Mouse (Mus musculus) left cerebral cortex, adult 11 months (tissue): Measurements from ENCODE around the gene Vars.
"Not testable (repeated sequence)": the region's sequence is repeated elsewhere in the genome, so short reads cannot be mapped to it uniquely, and the experiment has no call there.

Experiments used
- DNase-seq: peaks from one replicate; pipeline ENCODE4 v3.0.0; 2022; ENCODE audit warnings: low spot score

The Vars gene

DNA sequence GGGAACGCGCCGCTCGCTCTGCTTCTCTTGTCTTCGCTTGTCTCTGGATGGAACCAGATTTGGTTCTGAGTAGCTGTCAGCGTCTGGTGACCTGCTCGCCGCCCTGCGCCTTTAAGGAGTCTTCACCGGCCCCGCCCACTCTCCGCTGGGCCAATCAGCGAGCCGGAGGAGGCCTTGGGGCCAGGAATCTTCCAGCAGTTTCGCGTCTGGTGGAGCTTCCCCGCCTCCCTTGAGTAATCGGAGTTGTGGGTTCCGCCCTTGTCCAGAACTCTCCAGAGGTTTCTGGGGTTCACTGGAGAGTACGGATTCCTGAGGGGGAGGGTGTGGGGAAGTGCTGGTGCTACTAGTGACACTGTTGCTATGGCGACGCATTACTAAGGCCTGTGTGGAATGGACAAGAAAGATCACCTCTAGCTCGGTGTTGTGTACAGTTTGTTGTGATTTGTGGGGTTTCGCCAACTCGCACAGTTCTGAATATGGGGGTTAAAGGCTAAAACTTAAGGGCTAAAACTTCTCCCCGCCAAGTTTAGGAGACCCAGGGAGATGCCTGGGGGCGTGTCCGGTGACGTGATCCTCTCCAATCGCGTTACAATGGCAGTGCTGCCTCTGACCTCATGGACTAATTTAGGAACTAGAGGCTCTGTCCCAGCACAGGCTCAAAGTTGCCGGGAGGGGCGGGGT lies 28.6 kb upstream of the Vars start, which contains the start of the genes Hspa1a and Hspa1l:
Gene Hspa1a, minus strand, starts transcription at position 88 of the 681 bp plus-strand sequence.
Gene Hspa1l, plus strand, starts transcription at position 635 of the 681 bp plus-strand sequence.
- peak; percentile 74 for DNase-seq

DNA sequence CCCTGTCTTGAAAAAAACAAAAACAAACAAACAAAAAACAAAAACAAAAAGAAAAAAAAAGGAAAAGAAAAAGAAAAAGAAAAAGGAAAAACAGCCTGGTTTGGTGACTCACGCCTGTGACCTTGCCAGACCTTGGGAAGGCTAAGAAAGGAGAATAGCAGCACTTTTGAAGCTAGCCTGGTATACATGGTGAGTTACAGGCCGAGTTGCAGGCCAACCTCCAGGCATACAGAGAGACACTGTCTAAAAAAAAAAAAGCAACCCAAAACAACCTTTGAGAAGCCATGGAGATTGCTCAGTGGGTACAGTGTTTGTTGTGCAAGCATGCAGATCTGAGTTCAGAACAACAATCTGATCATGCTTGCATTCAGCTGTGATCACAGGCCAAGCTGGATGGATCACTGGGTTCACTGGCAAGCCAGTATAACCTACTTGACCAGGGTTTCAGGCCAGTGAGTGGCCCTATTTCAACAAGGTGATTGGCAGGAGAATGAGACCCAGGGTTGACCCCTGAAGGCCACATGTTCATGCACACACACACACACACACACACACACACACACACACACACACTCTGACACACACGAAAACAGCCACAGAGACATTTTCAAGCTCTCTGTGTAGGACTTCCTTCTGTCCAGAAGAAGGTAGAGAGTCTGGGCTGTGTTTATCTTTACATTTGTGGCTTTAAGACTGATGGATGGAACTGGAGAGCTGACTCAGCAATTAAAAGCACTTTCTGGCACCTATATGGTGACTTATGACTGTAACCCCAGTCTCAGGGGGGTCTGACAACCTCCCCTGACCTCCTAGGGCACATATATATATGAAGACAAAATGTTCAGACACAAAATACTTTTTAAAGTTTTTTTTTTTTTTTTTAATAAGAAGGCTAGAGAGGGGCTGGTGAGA lies 24.9 kb upstream of the Vars start:
- no peak for DNase-seq

DNA sequence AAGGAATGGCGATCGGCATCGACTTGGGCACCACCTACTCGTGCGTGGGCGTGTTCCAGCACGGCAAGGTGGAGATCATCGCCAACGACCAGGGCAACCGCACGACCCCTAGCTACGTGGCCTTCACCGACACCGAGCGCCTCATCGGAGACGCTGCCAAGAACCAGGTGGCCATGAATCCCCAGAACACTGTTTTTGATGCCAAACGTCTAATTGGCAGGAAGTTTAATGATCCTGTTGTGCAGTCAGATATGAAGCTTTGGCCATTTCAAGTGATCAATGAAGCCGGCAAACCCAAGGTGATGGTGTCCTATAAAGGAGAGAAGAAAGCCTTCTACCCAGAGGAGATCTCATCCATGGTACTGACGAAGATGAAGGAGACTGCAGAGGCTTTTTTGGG lies 23.8 kb upstream of the Vars start:
- no peak for DNase-seq

DNA sequence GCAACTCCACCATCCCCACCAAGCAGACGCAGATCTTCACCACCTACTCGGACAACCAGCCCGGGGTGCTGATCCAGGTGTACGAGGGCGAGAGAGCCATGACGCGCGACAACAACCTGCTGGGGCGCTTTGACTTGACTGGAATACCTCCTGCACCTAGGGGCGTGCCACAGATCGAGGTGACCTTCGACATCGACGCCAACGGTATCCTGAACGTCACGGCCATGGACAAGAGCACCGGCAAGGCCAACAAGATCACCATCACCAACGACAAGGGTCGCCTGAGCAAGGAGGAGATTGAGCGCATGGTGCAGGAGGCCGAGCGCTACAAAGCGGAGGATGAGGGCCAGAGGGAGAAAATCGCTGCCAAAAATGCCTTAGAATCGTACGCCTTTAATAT lies 22.5 kb upstream of the Vars start:
- DNase-seq, result no peak

DNA sequence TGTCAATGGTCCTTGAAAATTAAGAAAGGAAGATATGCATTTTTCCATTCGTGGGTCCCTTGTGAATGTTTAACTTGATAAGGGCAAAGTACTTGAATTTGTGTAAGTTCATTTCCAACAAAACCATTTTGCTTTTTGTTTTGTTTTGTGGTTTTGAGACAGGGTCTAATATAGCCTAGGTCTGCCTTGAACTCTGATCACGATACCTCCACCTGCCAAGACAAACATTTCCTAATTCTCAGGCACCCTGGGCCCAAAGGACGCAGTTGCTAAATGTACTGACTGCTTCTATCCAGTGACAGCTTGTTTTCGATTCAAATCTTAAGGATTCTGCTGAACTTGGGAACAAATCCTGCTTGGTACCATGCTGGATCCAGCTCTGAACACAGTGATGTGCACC lies 21.2 kb upstream of the Vars start:
- DNase-seq, result no peak

DNA sequence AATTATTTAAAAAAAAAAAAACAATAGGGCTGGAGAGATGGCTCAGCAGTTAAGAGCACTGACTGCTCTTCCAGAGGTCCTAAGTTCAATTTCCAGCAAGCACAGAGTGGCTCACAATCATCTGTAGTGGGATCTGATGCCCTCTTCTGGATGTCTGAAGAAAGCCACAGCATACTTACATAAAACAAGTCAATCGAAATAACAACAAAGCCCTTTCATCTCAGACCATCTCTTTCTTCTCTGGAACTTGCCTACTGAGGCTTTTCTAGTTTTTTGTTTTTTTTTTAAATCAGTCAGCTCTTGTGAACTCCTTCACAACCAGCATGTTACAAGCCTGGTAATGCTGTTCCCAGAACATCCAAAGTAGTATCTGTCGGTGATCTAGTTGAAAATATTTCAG lies 20.1 kb upstream of the Vars start:
- DNase-seq, result no peak

DNA sequence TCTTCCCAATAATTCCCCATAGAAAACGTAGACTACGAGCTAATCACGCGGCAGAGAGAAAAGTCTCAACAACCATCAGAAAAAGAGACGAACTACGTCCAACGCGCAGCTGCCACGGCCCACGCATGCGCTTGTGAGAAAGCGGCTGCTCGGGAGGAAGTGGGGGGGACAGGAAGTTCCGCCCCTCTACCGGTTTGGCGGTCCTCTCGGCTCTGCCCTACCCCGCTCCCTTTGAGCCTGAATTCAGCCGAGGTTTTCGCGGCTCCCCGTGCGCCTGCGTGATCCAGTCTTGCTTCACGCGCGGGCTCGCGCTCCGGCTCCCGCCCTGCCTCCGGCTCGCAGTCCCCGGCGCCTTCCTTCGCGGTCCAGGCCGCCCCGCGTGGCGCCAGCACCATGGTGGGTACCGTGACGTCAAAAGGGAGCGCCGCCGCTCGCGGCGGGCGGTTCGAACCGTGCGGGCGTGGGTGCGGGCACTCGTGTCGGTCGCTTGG lies 19.1 kb upstream of the Vars start, which contains the start of gene Lsm2:
Gene Lsm2, plus strand, starts transcription at position 173 of the 491 bp plus-strand sequence.
- peak; percentile 85 for DNase-seq

DNA sequence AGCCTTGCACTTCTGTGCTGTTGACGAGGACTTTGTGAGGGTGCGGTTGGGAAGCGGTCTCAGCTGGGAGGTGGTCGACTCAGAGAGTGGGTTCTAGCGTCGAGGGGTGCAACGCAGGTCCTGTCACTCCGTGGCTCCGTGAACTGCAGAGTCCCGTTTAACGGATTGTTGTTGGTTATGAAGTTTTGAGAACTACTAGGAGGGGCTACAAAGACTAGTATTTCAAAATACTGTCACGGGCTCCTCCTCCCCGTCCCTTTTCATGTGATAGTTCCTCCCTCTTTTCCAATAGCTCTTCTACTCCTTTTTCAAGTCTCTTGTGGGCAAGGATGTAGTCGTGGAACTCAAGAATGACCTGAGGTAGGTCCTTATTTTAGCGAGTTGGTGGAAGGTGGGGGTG lies 18.5 kb upstream of the Vars start:
- no peak for DNase-seq

DNA sequence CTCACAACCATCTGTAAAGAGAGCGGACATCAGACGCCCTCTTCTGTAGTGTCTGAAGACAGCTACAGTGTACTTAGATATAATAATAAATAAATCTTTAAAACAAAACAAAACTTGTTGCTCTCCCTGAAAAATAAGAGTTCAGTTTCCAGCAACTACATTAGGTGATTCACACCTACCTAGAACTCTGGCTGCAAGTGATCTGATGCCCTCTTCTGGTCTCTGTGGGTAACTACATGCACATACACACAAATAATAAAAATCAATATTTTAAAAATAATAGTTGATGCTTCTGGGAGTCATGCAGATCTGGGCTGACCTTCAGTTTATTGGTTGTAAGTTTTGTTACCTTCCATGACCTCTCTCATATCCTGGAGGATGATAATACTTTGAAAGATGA lies 16.6 kb upstream of the Vars start:
- no peak for DNase-seq

DNA sequence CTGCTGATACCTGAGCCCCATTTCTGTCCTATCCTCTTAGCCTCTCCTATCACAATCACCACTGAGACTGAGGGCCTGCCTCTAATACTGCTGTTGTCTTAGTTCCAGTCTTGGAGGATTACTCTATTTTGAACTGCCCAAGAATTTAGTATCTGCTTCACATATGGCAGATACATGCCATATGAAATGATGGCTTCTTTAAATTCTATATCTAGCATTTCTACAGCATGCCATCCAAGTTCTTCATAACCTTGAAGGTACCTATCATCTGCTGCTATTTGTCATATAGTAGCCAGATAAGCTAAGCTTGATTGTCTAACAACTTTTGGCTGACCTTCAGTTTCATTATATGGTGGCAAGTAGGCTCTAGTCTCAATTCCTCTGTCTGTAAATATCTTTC lies 6.0 kb upstream of the Vars start:
- no peak for DNase-seq

DNA sequence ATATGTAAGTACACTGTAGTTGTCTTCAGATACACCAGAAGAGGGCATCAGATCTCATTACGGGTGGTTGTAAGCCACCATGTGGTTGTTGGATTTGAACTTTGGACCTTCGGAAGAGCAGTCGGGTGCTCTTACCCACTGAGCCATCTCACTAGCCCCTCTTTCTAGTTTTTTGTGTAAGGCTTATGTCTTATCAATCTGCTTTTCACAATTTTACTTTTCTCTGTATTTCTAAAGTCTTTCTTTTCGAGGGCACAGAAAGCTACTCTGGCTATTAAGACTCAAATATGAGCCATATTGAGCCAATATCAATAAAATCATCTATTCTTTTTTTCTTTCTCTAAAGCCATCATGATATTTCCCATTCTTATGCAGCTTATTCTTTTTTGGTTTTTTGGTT lies 5.6 kb upstream of the Vars start:
- not testable (repeated sequence) for DNase-seq

DNA sequence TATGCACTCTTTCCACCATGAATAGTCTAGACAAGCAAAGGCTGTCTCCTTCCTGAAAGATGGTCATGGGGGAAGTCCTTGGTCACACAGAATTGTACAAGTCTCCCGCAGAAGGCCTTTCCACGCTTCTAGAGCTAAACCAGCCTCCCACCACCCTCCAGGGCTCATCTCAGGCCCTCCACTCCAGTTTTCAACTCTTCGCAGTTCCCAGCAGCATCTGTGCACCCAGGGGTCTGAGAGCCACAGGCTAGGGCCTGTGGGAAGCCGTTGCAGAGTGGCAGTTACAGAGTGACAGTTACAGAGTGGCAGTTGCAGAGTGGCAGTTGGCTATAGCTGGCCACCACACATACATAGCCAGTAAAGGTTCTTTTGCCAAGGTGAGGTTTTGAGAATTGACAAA lies 4.9 kb upstream of the Vars start:
- DNase-seq, result not testable (repeated sequence)

DNA sequence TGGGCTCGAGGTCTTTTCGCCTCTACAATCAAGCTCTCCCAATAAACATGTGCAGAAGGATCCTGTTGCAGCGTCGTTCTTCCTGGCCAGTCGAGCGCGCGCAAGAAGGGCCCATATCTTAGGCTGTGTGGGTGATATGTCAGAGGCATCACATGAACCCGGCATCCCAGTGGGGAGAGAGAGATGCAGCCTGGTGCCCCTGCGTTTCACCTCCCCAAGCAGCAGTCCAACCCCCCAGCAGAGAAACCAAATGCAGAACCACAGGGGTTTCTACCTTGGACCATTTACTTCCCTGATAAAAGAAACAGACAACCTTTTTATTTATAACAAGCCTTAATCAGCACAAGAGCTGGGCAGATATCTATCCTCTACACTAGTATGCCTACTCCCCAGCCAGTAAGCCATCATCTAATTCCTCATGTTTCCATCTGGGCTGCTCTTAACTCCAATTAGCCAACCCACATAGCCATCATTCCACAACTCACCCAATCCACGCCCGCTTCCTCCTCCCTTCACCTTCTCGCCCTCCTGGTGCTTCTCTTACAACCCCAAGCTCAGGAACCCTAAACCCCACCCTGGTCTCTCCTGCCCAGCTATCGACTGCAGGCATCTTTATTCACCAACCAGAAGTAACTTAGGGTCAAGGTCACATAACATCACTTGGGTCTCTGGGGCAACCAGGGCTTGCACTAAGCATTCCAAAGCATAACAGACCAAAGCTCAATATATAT lies 4.2 kb upstream of the Vars start:
- no peak for DNase-seq

DNA sequence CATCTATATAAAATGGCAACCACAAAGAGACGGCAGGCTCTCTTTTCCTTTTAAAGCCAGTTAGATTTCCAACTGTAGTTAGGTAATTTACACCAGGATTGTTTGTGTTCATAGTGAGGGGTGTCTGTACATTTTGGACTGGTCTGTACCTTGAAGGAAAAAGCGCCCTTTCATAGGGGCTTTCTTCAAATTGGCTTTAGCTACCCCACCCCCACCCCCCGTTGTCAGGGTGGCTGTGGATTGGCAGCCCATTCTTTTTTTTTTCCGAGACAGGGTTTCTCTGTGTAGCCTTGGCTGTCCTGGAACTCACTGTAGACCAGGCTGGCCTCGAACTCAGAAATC lies 3.7 kb upstream of the Vars start:
- no peak for DNase-seq

DNA sequence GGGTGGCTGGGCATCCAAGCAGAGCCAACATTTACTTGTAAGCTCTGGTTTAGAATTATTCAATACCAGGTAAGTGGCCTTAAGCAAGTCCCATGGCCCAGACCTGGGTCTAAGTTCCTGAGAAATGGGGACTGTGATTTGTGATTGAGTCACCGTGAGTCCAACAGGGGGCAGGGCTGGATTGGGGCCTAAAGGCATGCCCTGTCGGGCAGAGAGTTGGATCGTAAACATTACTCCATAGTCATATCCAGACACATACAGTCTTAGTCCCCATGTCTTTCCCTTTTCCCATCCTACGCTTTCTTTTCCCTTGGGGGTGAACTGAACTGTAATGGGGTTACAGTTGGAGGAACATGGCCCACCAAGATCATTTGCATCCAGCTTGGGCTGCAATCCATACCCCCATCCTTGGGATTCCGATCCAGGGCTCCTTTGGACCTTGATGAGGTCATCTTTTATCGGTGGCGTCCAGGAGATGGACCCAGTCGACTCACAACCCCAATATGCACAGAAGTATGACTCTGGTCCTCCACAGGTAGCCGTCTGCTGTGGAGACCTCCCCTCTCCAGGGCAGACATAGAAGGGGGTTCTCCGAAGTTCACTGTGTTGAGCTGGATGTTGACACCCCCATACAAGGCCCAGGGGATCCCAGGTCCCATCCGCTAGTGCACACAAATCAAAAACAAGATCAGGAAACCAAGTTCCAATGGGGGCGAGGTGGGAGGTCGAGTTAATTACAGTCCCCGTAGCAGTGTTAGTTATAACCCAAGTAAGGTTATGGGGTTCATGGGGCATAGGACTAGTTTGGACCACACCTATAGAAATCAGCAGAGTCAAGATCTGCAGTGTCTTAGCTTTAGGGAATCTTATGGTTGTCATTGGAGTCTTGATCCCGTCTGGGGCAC lies 2.0 kb upstream of the Vars start:
- DNase-seq, result no peak

DNA sequence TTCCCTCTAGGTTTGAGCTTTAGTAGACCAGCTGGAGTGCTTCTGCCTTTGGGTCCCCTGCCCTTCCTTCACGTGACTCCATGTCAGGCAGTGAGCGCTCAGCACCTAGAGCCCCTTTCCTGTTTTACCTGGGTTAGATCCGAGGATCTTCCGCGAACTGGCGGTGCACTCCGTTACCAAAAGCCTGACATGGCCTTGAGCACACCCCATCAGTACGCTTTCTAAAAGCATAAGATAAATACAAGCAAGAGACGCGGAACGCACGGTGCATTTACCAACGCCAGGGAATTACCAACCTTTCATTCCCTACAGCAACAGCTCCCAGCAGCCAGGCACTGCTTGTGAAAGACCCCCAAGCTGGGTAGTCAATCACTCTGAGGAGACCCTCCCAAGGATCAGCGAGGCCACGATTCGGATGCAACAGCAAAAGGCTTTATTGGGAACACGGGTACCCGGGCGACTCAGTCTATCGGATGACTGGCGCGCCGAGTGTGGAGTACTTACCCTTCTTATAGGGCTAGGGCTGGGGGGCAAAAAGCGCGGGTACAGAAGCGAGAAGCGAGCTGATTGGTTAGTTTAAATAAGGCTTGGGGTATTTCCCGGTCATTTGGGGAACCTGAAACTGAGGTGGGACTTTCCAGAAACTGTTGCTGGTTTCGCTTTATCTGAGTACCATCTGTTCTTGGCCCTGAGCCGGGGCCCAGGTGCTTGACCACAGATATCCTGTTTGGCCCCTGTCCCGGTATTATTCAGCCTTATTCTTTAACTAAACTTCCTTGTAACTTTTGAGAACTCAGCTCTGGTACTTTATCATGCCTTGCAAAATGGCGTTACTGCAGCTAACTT lies 693 bp upstream of the Vars start:
- DNase-seq, result not testable (repeated sequence)

DNA sequence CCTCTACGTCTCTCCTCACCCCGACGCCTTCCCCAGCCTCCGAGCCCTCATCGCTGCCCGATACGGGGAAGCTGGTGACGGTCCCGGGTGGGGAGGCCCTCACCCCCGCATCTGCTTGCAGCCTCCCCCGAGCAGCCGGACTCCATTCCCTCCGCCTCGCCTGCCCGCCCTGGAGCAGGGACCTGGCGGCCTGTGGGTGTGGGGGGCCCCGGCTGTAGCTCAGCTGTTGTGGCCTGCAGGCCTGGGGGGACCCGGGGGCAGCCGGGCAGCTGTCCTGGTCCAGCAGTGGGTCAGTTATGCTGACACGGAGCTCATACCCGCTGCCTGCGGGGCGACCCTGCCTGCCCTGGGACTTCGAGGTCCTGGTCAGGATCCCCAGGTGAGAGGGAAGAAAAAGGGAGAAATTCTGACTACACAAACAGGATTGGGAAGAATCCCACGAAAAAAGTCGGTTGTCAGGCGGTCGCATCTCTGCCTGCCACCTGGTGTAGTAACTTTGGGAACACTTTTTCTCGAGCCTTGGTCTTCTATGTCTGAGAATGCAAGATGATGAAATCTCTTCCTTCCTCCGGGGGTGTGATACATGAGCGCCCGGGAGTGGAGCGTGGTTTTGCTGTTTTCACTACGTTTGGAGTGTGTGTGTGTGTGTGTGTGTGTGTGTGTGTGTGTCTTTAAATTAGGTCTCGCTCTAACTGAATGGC lies 815 bp downstream of the Vars start:
- DNase-seq, result no peak

DNA sequence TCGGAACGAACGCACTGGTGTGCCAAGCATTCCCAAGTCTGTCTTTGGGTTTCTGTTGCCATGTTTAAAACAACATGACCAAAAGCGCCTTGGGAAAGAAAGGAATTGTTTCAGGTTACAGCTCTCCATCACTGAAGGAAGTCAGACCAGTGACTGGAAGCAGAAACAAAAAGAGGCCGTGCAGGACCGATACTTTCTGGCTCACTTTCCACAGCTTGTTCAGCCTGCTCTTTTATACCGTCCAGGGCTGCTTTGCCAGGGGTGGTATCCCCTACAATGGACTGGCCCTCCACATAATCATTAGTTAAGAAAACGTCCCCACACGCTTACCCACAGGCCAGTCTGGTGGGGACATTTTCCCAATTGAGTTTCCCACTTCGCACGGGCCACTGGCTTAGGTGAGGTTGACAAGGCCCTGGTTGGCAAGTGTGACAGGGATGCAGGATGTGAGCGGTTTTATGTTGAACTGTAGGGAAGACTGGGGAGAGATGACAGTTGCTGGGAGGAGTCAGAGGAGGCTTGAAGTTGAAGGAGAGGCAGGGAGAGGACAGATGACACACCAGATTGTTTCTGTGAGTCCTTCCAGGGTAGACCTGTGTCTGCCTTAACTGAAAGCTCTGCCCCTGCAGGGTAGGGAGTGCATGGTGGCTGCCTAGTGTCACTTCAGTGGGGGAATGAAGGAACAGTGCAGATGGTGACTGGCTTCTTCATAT lies 1.5 kb downstream of the Vars start:
- DNase-seq, result no peak
